Mouse (Mus musculus): ENCODE results near the gene Gm525. TPM values are rescaled to one million over a fixed set of nuclear protein-coding genes. Genes with fewer than 3 reads are reported as not detected.
"Not testable (repeated sequence)": the region's sequence is repeated elsewhere in the genome, so short reads cannot be mapped to it uniquely, and the experiment has no call there.

The Gm525 gene
- polyA plus RNA-seq, 1 experiment from 2014 or later, result not detected

DNA sequence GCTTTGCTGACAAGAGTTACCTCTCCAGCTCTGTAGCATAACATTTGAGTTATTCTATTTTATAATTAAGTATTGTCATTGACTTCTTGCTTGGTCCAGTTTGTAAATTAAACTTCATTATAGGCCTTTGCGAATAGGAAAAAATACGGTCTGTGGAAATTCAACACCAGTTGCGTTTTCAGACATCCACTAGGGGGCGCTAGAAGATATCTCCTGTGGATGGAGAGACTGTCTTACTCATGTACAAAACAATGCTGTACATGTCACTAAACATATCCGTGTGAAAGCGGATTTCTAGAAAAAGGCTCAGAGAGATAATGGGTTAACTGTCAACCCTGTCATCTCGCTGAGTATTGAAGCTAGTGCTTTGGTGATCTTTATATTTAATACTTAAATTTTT, 11.0 kb downstream of the Gm525 start:
- Histone ChIP-seq H3K27me3 (ENCODE audit: poor library complexity, severe bottlenecking) (no peaks in the 10 kb centered on the region), H3K4me1 (no peaks in the 10 kb centered on the region), H3K9me3 (no peaks in the 10 kb centered on the region), H3K4me3 (no peak overlapping the region), H3K36me3 (replicated peaks) (no peaks in the 10 kb centered on the region), H3K27ac (no peak overlapping the region)
- 47% methylated on average over 7 of the region's 7 CpGs for WGBS
- DNase-seq (ENCODE audit: extremely low spot score, low spot score), result no peak

DNA sequence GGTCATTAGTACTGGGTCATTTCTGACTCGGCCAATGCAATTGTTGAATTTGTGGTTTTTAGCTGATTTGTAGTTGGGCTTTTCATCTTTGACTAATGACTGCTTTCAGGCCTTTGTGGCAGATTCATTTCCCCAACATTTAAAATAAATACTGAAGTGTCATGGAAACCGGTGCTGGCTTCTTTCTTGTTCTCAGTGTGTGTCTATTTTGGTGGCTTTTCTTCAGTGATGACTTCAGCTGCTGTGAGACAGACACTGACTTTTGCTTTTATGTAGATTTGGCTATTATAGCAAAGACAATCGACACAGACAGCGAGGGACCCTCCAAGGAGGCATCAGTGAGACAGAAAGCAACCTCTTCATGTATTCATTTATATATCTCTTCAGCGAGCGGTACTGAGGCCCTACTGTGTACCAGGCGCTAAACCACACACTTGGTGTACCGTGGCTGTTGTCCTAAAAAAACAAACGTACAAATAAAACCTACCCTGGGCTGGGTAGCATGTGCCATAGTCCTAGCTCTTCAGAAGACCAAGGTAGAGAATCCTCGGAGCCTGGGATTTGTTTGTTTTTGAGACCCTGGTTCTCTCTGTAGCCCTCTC, 12.7 kb downstream of the Gm525 start:
- Histone ChIP-seq H3K36me3 (replicated peaks) (no peaks in the 10 kb centered on the region), H3K4me3 (no peak overlapping the region), H3K27me3 (ENCODE audit: poor library complexity, severe bottlenecking) (no peaks in the 10 kb centered on the region), H3K4me1 (no peaks in the 10 kb centered on the region), H3K9me3 (no peaks in the 10 kb centered on the region), H3K27ac (no peak overlapping the region)
- no peak for DNase-seq (ENCODE audit: extremely low spot score, low spot score)
- 90% methylated on average over 10 of the region's 10 CpGs for WGBS

DNA sequence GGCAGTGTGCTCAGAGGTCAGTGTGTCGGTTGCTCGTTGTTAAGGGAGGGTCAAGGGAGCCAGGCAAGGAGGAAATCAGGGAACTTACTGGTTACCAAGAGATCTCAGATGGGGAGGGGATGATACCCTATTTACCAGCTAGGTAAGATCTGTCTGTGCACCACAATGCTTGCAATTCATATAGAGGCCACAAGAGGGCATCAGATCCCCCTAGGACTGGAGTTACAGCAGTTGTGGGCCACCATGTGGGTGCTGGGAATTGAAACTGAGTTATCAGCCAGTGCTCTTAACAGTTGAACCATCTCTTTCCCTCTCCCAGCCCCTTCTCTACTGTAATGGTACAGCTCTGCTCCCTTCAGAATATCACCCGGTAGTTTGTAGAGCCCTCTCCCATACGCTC, 15.1 kb downstream of the Gm525 start:
- H3K27me3 ChIP-seq (ENCODE audit: poor library complexity, severe bottlenecking), result no peaks in the 10 kb centered on the region
- no peak overlapping the region for H3K27ac ChIP-seq
- H3K4me3 ChIP-seq, result no peak overlapping the region
- no peaks in the 10 kb centered on the region for H3K36me3 ChIP-seq (replicated peaks)
- no peak for DNase-seq (ENCODE audit: extremely low spot score, low spot score)
- WGBS, result 88% methylated on average over 4 of the region's 4 CpGs
- H3K4me1 ChIP-seq, result no peaks in the 10 kb centered on the region
- no peaks in the 10 kb centered on the region for H3K9me3 ChIP-seq

DNA sequence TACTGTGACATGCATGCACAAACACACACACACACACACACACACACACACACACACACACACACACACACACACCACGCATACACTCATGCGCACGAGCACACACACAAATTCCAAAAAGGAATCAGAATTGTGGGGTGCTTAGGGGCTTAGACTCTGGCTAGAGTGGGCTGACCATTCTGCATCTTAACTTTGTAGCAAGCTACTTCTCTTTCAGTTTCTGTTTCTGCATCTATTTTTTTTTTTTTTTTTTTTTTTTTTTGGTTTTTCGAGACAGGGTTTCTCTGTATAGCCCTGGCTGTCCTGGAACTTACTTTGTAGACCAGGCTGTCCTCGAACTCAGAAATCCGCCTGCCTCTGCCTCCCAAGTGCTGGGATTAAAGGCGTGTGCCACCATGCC, 16.7 kb downstream of the Gm525 start:
- not testable (repeated sequence) for H3K27me3 ChIP-seq (ENCODE audit: poor library complexity, severe bottlenecking); H3K36me3 ChIP-seq (replicated peaks); H3K4me1 ChIP-seq; H3K4me3 ChIP-seq; H3K9me3 ChIP-seq; H3K27ac ChIP-seq; DNase-seq (ENCODE audit: extremely low spot score, low spot score)
- 96% methylated on average over 6 of the region's 7 CpGs for WGBS

DNA sequence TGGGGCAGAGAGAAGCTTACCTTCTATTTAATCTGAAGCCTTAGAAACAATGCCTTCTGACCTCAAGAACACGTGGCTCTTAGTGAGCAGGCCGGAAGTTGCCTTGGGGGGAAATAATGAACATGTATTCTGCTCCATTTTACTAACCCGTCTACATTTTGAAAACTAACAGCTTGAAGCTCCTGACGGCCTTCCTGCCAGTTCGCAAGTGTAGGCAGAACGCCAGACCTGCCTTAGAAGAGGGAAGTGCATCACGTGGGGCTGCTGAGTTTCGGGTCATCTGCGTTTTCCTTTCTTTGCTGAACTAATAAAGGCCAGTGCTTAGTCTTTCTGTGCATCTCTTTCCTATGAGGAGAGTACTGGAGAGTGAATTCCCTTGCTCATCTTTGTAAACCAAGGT, 19.1 kb downstream of the Gm525 start:
- Histone ChIP-seq H3K9me3 (no peaks in the 10 kb centered on the region), H3K4me1 (no peaks in the 10 kb centered on the region), H3K27me3 (ENCODE audit: poor library complexity, severe bottlenecking) (no peaks in the 10 kb centered on the region), H3K4me3 (no peak overlapping the region), H3K36me3 (replicated peaks) (no peaks in the 10 kb centered on the region), H3K27ac (no peak overlapping the region)
- 86% methylated on average over 9 of the region's 9 CpGs for WGBS
- no peak for DNase-seq (ENCODE audit: extremely low spot score, low spot score)

DNA sequence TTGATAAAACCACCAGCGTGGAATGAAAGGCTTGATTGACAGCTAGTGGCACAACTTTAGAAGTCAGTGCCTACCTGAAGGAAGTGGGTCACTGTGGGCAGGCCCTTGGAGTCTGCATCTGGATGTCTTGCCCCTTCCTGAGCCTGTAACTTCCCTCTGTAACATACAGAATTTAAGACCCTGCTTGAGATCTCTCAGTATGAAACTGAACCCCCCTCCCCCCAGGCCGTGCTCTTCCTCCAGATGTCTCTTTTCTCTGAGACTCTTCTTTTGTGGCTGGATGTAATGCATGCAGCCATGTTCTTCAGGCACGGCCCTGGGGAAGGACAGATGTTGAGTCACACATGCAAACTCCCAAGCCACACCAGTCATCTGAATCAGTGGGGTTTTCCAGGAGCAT, 21.7 kb downstream of the Gm525 start:
- no peaks in the 10 kb centered on the region for H3K9me3 ChIP-seq
- WGBS, result 82% methylated on average over 3 of the region's 3 CpGs
- H3K36me3 ChIP-seq (replicated peaks), result no peaks in the 10 kb centered on the region
- DNase-seq (ENCODE audit: extremely low spot score, low spot score), result no peak
- no peak overlapping the region for H3K4me3 ChIP-seq
- peaks cover 1% of the 10 kb centered on the region; the same call in 1 of the 2 replicates for H3K4me1 ChIP-seq
- H3K27me3 ChIP-seq (ENCODE audit: poor library complexity, severe bottlenecking), result no peaks in the 10 kb centered on the region
- no peak overlapping the region for H3K27ac ChIP-seq

DNA sequence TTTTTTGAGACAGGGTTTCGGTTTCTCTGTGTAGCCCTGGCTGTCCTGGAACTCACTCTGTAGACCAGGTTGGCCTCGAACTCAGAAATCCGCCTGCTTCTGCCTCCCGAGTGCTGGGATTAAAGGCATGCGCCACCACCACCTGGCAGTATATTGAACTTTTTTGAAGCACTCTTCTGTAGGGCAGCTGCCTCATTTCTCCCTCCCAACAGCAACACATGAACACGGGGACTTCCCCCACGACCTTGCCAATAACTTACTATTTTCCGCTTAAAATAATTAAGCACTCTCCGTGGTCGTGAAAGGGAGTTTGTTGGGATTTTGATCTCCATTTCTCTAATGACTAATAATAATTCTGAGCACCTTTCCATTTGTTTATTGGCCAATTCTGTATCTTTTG, 23.7 kb downstream of the Gm525 start:
- H3K36me3 ChIP-seq (replicated peaks); H3K4me3 ChIP-seq; H3K4me1 ChIP-seq; H3K27ac ChIP-seq; H3K9me3 ChIP-seq; DNase-seq (ENCODE audit: extremely low spot score, low spot score): not testable (repeated sequence)
- WGBS, result 88% methylated on average over 10 of the region's 10 CpGs
- H3K27me3 ChIP-seq (ENCODE audit: poor library complexity, severe bottlenecking), result peaks cover 10% of the 10 kb centered on the region

DNA sequence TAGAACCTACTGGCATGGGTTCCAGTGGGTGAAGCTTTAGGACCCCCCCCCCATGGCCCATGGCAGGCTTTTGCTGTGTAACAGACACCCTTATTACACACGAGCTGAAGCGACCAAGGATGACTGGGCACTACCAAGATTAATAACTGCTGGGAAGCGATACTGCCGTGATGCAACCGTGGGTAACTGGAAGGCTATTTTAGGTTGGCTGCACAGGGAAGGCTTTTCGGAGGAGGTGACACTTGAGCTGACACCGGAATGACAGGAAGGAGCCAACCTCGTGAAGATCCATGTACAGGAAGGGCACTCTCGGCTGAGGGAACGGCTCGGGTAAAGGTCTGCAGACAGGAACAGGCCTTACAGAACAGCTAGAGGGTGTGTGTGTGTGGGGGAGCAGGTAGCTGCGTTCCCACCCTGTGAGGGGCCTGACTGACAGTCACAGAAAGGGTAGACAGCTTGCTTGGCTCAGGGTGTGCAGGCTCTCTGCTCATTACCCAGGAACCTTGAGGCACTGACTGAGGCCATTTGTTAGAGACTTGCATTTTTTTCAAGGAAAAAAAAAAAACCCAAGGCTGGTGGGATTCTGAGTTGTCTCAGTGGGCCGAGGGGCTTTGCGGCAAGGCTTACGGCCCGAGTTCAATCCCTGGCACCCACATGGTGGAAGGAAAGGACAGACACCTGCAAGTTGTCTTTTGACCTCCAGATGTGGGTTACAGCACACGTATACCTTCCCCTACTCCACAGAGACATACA, 24.6 kb downstream of the Gm525 start:
- Histone ChIP-seq H3K4me1 (peaks cover 10% of the 10 kb centered on the region), H3K36me3 (replicated peaks) (no peaks in the 10 kb centered on the region), H3K4me3 (no peak overlapping the region), H3K27me3 (ENCODE audit: poor library complexity, severe bottlenecking) (peaks cover 11% of the 10 kb centered on the region), H3K27ac (no peak overlapping the region), H3K9me3 (no peaks in the 10 kb centered on the region)
- no peak for DNase-seq (ENCODE audit: extremely low spot score, low spot score)
- 92% methylated on average over 17 of the region's 17 CpGs for WGBS

DNA sequence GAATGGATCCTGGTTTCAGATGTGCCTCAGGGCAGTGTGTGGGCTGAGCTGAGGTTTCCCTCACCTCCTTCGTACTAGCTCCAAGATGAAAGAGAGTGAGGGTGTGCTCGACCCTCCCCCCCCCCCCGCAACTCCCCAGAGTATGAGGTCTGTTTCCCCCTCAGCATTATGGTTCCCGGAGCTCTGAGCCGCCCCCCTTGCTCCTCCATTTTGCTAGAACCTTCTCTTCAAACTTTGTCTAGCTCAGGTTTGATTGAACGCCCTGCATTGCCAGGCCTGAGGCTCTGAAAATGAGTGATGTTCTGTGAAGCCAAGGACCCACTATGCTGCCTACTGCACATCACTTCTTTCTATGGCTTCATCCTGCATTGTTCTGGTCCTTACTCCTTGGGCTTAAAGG, 25.3 kb downstream of the Gm525 start:
- no peak for DNase-seq (ENCODE audit: extremely low spot score, low spot score)
- Histone ChIP-seq H3K36me3 (replicated peaks) (no peaks in the 10 kb centered on the region), H3K9me3 (no peaks in the 10 kb centered on the region), H3K27me3 (ENCODE audit: poor library complexity, severe bottlenecking) (peaks cover 11% of the 10 kb centered on the region), H3K4me1 (peaks cover 10% of the 10 kb centered on the region), H3K27ac (no peak overlapping the region), H3K4me3 (no peak overlapping the region)
- 75% methylated on average over 5 of the region's 6 CpGs for WGBS

DNA sequence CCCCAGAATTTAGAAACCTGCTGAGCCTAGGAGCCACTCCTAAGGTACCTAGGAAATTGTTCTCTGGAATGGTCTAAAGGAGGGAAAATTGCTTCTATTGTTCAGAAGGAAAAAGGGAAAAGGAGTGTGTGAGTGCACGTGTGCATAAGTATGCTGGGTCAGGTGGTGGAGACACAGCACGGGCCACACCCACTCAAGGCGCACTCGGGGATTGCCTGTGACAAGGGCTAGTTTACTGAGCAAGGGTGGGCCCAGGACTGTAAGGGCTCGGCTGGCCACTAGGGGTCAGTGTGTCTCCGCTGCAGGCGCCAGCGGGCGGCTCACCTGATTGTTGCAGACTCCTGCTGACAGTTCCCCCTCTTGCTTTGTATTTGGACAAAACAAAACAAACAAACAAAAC, 26.8 kb downstream of the Gm525 start:
- H3K4me1 ChIP-seq, result peaks cover 10% of the 10 kb centered on the region
- 3% methylated on average over 9 of the region's 9 CpGs for WGBS
- no peak overlapping the region for H3K27ac ChIP-seq

DNA sequence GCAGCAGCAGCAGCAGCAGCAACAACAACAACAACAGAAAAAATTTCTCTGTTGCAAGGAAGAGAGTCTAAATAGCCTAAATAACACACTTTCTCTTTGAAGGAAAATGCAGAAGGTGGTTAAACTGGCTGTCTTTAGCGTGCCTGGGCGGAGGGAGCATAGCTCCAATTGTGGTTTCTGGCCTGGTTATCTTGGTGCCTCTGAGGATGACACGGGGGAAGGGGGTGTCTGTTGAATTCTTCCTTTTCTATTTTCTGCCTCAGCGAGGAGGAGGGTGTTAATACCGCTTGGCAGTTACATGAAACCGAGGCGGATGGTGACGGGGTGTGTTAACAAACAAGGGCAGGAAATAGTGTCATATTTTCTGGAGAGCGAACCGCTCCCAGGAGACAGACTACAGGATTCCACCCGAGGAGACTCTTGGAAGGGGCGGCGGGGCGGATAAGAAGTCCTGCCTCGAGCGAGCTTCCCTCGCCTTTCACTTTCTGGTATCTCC, 27.2 kb downstream of the Gm525 start:
- Histone ChIP-seq H3K4me1 (peaks cover 10% of the 10 kb centered on the region), H3K27ac (no peak overlapping the region), H3K36me3 (replicated peaks) (no peaks in the 10 kb centered on the region), H3K27me3 (ENCODE audit: poor library complexity, severe bottlenecking) (peaks cover 11% of the 10 kb centered on the region), H3K4me3 (peak overlapping the region; percentile 31), H3K9me3 (no peaks in the 10 kb centered on the region)
- no peak for DNase-seq (ENCODE audit: extremely low spot score, low spot score)
- WGBS, result 54% methylated on average over 17 of the region's 17 CpGs

More for the DNA sequence above, 26.8 kb downstream of the Gm525 start:
- Histone ChIP-seq H3K9me3 (no peaks in the 10 kb centered on the region), H3K27me3 (ENCODE audit: poor library complexity, severe bottlenecking) (peaks cover 11% of the 10 kb centered on the region), H3K36me3 (replicated peaks) (no peaks in the 10 kb centered on the region), H3K4me3 (peak overlapping the region; percentile 31)
- DNase-seq (ENCODE audit: extremely low spot score, low spot score), result peak; percentile 81

DNA sequence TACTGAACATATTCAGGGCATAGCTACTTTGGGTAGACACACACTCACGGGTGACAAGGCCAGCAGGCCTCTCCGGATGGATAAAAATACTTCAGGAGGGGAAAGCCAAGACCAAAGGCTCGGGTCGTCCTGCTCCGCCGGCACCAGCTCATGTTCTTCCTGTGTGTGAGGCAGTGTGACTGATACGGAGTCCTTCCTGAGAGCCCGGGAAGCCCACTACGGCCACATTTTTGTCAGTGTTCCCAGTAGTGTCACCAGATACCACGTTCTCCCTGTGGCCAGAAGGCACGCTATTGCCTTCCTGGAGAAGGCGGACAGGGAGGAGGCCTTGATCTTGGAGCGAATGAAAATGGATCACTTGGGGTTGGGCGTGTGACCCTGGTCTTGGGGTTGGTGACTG, 29.5 kb downstream of the Gm525 start:
- no peak for DNase-seq (ENCODE audit: extremely low spot score, low spot score)
- Histone ChIP-seq H3K27me3 (ENCODE audit: poor library complexity, severe bottlenecking) (peaks cover 11% of the 10 kb centered on the region), H3K4me1 (peaks cover 15% of the 10 kb centered on the region), H3K36me3 (replicated peaks) (no peaks in the 10 kb centered on the region), H3K9me3 (no peaks in the 10 kb centered on the region), H3K4me3 (no peak overlapping the region), H3K27ac (no peak overlapping the region)
- 92% methylated on average over 14 of the region's 14 CpGs for WGBS

DNA sequence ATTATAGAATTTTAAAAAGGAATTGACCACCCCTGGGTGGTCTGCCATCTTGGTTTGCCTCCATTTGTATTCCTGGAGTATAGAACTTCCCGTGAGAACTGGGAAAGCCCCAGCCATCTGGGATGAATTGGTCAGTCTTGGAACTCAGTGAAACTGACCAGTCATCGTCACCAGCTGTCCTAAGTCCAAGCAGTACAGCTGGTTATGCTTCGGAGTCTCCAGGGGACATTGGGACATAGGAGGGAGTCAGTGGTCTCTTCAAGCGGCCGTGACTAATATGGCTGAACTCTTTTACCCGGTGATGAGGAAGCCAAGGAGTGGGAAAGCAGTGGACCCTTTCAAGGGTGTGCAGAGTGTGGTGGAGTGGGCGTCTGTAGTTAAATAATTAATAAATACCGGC, 31.6 kb downstream of the Gm525 start:
- no peaks in the 10 kb centered on the region for H3K9me3 ChIP-seq
- peaks cover 11% of the 10 kb centered on the region for H3K27me3 ChIP-seq (ENCODE audit: poor library complexity, severe bottlenecking)
- DNase-seq (ENCODE audit: extremely low spot score, low spot score), result no peak
- H3K4me3 ChIP-seq, result no peak overlapping the region
- H3K27ac ChIP-seq, result no peak overlapping the region
- 96% methylated on average over 8 of the region's 8 CpGs for WGBS
- peaks cover 15% of the 10 kb centered on the region for H3K4me1 ChIP-seq
- H3K36me3 ChIP-seq (replicated peaks), result no peaks in the 10 kb centered on the region

All from forebrain, embryonic 10.5 days (tissue).